Mouse (Mus musculus) spleen, postnatal 36 days (tissue): ENCODE results near the gene Gnaq.
"Not testable (repeated sequence)": the region's sequence is repeated elsewhere in the genome, so short reads cannot be mapped to it uniquely, and the experiment has no call there.

Experiments
- DNase-seq, 2 experiments: peaks; one replicate each; pipeline ENCODE4 v3.0.0; 2022; ENCODE audit warnings: low spot score in 2 of 2, mixed read lengths in 1 of 2

Gene Gnaq

DNA sequence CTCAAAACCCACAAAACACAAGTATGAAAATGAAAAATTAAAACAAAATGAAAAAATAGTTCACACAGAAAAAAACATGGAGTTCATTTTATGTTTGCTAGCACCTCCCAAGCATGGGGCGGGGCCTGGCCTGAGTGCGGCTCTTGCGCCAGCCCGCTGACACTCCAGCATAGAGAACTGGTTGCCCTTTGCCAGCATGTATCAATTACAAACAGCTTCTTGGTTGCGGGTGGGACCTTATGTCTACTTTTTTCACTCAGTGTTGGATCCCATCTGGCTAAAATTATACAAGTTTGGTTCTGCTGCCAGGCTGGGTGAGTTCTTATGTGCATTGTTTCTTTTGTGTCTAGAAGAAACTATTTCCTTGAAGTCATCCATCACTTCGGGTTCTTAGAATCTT lies 14.8 kb downstream of the Gnaq start:
- DNase-seq: no peak

DNA sequence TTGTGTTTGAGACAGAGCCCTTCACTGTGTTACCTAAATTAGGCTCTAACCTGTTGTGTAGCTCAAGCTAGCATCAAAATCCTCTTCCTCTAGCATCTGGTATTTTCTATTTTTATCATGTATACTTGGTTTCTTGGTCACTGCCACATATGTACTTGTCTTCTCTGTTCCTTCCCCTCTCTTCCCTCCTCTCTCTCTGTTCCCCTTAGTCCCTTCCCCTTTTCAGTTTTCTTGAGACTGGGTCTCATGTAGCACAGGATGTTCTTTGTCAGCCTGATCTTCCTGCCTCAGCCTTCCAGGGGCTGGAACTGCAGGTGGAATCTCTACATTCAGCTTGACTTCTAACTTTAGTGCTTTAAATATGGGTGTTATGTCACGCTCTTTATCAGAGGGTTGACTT lies 16.5 kb downstream of the Gnaq start:
- DNase-seq: peak; percentile 18 to 21

DNA sequence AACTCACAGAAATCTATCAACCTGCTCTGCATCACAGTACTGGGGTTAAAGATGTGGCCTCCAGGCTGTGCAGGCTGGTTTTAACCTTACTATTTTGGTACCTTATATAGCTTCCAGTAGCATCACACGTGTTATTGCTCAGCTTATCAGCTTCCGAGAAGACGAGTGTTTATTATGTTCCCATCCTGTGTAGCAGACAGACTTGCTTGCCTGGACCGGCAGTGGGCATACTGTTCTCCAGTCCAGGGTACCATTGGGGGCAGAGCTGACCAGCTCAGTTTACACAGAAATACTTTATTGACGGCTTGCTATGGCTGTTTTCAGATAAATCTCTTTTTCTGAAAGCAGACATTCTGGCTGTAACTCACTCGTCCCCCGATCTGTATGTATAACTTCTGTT lies 17.7 kb downstream of the Gnaq start:
- DNase-seq: no peak

DNA sequence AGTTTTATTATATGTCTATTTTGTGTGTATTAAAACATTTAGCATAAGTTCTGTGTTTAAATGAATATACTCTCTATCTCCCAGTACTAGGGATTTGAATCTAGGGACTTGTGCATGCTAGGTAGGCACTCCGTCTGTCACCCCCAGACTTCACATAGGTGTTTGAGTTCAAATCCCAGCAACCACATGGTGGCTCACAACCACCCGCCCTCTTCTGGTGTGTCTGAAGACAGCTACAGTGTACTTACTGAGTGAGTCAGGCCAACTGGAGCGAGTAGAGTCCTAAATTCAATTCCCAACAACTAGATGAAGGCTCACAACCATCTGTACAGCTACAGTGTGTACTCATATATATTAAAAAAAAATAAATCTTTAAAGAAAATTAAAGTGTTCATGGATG lies 21.2 kb downstream of the Gnaq start:
- no peak for DNase-seq

DNA sequence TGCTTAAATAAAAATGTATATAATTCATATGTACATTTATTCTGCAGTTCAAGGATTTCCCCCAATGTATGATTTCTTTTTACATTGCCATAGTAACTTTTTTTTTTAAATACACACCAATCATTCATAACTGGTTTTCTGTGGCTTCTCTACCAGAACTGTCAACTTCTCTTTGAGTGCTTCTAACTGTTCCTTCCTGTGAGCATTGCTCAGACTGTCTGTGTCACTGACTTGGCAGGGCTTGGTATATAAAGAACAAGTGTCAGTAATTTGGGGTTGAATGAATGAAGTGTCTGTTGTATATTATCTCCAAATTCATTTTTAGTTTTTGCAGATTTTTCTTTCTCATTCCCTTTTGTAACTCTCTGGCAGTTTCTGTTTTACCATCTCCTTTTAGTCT lies 21.8 kb downstream of the Gnaq start:
- DNase-seq: no peak

DNA sequence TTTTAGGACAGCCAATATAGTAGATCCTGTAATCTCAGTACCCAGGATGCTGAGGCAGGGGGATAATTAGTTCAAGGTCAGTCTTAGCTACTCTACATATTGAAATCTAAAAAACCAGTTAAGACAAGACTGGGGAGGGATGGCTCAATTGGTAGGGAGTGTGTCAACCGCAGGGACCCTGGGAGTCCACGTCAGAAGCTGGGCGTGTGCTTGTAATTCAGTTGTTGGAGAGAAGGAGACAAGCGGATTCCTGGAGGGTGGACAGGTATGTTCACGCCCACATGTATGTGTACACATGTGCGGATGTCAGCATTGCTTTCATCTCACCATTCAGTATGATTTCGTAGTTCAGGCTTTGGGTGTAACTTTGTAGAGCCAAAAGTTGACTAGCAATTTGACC lies 24.5 kb downstream of the Gnaq start:
- no peak for DNase-seq

DNA sequence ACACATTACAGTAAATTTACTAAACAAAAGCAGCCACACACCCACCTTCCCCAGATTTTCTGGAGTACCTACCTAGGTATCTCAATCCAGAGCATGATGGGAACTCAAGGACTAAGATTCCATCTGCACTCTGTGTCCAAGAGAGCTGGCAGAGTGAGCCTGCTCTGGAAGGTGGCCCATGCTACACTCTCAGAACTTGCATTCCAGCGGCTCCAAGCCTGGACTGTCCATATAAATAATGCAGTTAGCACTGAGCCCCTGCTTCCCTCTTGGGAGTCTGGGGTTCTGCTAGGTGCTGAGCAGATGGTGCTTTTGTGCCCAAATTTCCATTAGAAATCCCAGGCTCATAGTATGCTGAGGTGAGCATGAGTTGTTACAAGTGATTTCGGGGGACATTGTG lies 28.1 kb downstream of the Gnaq start:
- no peak for DNase-seq

DNA sequence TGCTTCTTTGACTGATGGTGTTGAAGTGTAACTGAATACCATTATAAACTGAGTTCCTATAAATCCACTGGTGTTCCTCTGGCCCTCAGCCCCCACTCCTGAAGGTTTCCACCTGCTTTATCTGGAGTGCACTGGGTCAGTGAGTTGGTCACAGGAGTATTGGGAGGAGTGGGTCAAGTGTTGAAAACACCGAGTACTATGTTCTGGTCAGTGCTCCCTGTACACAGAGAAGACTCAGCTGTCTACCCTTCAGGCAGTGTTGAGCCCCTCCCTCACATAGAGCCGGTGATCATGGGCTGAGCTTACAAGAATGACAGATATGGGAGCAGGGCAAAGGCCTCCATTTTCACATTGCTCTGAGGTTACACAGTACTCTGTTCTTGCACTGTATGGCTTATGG lies 28.6 kb downstream of the Gnaq start:
- DNase-seq: no peak

DNA sequence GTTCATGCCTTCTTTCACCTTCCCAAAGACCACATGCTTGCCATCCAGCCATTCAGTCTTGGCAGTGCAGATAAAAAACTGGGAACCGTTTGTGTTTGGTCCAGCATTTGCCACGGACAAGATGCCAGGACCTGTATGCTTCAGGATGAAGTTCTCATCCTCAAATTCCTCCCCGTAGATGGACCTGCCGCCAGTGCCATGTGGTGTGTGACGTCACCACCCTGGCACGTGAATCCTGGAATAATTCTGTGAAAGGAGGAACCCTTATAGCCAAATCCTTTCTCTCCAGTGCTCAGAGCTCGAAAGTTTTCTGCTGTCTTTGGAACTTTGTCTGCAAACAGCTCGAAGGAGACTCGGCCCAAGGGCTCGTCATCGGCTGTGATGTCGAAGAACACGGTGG lies 31.8 kb downstream of the Gnaq start:
- DNase-seq: not testable (repeated sequence)

DNA sequence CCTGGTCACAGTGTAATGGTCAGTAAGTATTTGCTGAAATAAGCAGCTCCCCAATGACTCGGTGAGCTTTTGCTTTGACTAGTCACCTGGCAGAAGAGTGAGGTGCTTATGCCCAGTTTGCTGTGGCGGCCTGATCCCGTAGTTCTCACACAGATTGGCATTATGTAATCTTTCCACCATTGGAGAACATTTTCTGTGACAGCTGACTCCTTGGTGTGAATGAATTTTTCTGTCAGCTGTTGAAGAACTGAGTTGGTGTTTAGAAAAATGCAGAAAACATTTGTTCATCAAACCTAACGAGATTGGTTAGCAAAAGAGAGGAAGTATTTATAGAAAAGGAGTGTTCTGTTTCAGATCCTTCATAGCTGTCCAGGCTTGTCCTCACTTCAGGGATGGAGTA lies 34.6 kb downstream of the Gnaq start:
- no peak for DNase-seq

DNA sequence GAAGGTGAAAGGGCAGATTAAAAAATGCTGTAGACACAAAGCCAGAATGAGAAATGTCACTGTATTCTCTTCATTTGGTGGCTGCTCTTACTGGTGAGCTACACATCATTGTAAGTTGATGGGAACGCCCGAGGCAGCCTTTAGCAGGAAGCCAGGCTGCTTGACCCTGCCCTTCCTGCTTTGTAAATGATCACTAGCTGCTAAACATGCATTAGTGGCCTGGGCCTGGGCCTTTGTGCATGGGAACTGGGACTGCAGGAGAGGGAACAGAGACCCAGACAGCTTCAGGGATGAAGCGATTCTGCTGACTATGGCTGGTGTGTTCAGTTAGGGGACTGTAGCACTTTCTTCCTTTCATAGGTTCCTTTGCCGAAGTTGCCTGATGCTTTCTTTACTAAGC lies 35.6 kb downstream of the Gnaq start:
- peak; percentile 6 to 19 for DNase-seq

DNA sequence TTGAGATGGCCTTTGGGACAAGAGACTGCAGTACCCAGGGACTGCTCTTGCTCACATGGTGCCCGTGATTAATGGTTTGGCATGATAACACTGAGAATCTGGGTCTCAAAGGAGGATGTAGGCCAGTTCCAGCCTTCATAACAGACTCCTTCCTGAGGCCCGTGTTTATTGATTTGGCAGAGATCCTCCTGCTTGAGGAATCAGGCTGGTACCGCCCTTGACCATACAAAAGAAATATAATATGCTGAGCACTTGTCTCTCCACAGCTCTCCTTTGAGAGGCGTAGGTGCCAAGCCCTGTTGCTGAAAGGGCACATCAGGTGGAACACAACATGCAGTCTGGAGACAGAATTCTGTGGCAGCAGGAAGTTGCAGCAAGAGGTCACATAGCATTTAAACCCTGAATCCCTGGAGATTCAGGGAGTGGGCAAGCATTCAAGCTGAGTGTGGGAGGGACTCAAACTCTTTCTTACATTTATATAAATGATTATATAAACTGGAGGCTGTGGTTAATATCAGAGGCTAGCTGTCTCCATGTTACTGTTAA lies 36.1 kb downstream of the Gnaq start:
- no peak for DNase-seq

DNA sequence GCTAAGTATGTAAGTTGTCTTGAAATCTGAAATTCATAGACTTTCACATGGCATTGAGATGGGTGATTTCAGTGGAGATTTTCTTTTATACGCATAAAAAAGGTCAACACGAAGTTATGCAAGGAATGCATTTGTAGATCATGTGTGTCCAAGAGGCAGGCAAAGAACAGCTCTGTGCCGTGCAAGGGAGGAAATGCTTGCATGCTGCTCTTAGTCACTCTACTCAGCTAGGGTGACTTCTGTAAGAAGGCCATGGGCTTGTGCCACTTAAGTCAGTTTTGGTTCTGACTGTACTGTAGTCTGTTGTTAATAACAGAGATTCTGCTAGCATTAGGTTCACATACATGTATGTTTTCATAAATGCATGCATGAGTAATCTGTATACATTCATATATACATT lies 38.1 kb downstream of the Gnaq start:
- DNase-seq: no peak

DNA sequence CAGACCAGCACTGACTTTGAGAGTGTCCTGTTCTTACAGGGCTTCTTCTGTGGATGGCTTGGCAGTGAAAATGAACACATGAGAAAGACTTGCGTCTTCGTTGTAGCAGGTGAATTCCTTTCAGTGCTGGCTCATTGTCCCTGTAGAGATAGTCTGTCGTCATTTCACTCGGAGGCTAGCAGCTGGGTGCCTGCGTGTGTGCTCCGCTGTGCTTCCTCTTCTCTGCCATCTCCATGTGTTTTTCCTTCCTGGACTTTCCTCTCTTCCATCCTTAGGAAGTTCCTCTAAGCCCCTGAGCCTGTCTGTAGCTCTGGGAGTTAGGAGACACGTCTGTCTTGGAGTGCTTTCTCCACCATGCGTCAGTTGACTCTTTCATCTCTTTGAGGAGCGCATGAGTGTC lies 41.1 kb downstream of the Gnaq start:
- no peak for DNase-seq

DNA sequence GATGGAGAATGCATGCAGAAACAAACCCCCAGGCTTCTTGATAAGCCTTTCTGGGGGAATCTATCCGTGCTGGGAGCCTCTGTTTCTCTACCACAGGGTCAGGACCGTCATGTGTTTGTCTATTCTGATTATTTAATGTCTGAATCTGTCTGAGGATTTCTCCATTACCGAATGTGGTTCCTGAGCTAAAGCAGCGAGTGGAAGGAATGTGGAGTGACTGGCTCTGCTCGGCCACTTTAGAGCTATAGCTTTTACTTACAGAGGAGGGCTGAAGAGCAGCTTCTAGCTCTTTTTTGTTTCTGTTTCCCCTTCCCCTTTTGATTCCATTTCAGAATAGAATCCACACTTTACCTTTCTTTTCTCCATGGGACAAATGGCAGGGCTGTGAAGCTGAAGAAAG lies 43.8 kb downstream of the Gnaq start:
- no peak for DNase-seq

DNA sequence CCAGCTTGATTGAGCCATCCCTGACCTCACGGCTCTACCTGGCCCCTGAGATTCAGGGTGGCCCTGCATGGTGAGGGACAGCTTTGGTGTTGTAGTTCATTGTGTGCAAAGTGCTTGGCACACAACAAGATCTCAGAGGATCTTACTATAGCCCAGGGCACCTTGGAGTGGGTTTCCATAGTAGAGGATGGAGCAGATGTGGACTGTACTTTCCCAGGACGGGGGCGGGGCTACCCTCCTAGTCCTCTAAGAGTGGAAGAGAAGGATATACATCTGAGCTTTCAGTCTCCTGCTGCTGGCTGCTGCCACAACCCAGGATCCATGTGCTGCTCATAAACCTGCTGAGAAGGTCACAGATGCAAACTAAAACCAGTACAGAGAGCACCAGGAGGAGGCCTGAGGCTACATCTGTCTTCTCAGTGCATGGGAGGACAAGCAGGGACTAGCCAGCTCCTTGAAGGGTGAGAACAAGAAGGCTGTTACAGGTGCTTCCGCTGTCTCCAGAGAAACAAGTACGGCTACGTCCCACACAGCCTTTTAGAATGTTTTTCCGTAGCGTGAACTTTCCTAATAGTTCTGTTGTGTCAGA lies 44.6 kb downstream of the Gnaq start:
- no peak for DNase-seq

DNA sequence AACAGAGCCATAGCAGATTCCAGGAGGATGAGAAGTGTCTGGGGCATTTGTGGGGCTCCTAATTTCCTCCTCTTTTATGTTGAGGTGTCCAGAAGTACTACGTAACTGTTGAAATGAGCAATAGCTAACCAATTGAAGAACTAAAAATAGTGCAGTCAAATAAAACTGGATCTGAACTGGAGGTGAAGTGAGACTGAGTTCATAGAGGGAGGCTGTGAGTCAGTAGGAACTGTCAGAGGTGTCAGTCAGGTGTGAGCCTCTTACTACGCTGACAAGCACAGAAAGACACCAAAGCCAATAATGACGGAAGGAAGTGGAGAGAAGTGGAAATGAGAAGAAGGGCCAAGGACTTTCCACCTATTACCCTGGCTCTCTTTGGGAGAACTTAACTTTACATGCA lies 48.6 kb downstream of the Gnaq start:
- DNase-seq: no peak

DNA sequence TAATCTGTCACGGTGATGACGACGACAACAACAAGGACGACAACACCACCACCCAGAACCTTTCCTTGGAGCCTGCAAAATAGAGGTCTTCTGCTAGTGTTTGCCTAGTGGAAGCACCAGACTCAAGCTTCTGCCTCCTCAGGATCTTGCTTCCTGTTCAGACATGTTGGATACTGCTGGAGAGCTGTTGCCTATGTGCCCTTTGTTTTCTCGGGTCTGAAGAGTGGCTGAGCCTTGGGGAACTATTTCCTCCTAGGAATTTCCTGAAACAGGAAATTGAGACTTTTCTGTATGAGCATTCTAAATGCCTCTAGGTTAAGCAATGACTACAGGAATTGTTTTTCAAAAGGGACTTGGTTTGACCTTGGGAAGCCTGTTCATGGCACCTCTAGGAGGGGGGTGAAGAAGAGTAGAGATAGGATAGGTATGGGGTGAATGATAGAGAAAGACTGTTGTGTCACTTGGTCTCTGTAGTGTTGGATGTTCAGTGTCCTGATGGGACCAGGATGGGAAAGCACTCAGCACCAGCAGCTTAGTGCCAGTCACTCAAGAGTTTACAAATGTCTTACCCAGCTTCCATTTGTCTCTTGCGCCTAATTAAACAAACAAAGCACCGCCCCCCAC lies 49.3 kb downstream of the Gnaq start:
- no peak for DNase-seq

DNA sequence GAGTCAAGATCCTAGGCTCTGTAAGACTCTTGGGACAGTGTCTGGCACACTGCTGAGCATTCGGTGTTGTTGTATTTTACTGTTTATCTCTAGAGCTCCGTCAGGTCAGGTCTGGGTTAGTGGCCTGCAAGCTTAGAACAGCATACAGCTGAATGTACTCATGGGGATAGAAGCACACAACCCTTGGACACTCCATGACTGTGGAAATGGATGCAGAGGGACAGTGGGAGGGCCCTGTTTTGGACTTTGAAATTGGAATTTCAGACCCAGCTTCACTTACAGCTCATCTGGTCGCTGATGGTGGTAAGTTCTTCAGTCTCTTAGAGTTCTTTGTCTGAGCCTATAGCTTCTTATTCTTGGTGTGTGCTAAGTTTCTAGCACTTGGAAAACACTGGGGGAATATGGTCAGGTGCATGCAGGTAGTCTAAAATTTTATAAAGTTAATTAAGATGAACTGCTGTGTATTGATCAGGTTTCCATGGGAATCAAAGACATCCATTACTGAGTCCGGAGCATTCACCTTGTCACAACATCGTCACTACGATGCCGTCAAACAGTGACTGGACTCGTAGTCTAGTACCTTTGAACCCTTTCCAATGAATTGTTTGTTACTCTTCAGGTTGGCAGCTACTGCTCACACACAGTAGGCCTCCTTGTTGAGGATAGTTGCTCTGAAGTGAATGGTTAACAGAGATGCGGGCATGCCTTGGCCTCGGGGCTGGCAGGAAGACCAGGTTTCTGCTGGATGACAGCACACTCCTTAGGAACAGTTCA lies 51.1 kb downstream of the Gnaq start:
- no peak for DNase-seq

DNA sequence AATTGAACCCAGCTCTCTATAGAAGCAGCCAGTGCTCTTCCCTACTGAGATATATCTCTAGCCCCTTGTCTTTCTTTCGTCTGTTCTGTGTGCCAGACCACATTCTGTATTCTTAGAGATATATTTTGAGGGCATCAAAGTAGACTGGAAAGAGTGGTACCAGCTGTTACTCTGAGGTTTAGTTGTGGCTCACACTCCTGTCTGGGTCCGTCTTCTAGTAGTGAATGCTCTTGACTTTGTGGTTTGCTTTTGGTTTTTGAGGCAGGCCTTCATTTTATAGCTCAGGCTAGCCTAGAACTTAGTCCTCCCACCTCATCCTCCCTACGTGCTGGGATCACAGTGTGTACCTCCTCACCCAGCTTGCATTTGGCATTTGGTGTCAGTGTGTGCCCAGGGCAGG lies 54.4 kb downstream of the Gnaq start:
- no peak for DNase-seq

DNA sequence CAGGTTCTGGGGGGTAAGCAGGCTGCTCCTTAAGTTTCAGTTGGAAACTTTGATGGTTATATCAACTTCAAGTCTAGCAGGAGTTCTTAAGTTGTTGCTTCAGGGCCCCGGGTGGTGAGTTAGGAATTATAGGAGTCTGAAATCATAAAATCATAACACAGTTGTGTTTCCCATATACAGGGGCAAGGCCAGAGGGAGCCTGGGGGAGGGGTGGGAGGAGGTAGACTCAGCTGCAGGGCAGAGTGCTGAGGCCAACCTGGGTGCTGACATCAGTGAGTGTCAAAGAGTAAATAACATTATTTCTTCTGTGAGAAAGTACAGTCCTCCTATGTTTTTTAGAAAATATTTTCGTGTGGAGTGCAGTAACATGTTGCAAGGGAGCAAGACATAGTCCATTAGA lies 55.3 kb downstream of the Gnaq start:
- DNase-seq: no peak

DNA sequence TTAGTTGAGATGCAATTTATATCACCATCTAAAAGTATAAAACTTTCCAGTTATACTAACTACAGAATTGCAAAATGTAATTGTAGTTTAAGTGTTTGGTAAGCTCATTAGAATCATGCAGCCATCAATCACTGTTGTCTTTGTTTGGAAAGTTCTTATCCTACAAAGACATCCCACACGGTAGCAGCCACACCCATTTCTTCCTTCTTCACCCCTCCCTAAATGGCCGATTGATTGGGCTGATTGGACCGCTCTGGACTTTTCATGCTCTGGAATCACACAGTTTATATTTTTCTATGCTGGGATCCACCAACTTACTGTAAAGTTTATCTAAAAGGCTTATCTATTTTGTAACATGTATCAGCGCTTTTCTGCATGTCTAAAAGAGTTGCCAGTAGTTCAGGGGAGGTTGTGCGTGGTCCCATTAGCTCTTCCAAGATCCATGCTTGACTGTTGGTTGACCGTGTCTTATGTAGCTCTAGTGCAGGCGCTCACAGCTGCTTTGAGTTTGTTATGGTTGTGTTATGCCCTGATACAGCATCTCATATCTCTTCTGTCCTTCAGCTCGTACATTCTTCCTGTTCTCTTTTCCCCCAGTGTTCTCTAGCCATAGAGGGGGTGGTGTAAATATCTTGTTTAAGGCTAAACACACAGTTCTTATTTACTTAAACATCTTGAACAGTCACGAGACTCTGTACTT lies 56.6 kb downstream of the Gnaq start:
- DNase-seq: no peak

DNA sequence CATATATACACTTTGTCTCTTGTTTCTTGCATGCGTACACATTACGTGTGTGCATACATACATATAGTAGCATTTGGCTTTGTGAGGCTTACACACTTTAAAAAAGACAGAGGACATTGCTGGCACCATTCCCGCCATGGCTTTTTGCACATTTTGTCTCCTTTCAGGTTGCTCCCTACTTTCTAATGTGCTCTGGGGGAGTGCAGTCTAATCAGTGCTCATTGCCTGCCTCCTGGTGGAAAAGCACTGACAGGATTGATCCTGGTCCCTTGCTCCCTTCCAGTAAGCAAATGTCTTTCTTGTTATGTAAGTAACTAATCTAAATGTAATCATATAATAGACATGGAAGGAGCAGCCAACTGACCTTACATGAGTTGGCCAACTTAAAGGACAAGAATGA lies 65.5 kb downstream of the Gnaq start:
- DNase-seq: no peak
